Mouse (Mus musculus) CH12.LX (cell line): ENCODE results near the gene Rreb1. TPM values are rescaled to one million over a fixed set of nuclear protein-coding genes. Genes with fewer than 3 reads are reported as not detected.
A peak's percentile ranks its signal among the peaks of the same experiment; 100 is the strongest.

Experiments used
- DNase-seq: peaks from one replicate; pipeline ENCODE4 v3.0.0-alpha.2; 2013; ENCODE audit errors: extremely low read depth
- H3K27ac ChIP-seq: 2 replicates; pipeline ENCODE4 v1.5.1; 2012; ENCODE audit warnings: low read depth, mild to moderate bottlenecking, control low read depth, moderate library complexity; ENCODE audit not compliant: insufficient read depth
- H3K27me3 ChIP-seq: replicated peaks from 2 replicates; pipeline ENCODE3; 2012; ENCODE audit warnings: inconsistent platforms
- H3K36me3 ChIP-seq, 2 experiments: replicated peaks in 1 of 2; 2 replicates each; pipeline versions ENCODE3 to v1.6.1; 2012; ENCODE audit warnings: inconsistent platforms in 1 of 2, low read length in 1 of 2, mild to moderate bottlenecking in 1 of 2, mixed read lengths in 1 of 2, moderate library complexity in 1 of 2; ENCODE audit not compliant: control insufficient read depth in 1 of 2, insufficient read depth in 1 of 2
- H3K4me1 ChIP-seq, 2 experiments: 2 replicates each; pipeline ENCODE4 v1.6.1; 2012; ENCODE audit warnings: inconsistent platforms in 1 of 2, moderate library complexity in 1 of 2; ENCODE audit not compliant: insufficient read depth in 2 of 2, control insufficient read depth in 1 of 2
- H3K4me2 ChIP-seq: 2 replicates; pipeline ENCODE4 v1.6.1; 2012; ENCODE audit warnings: low read depth, mild to moderate bottlenecking, control low read depth; ENCODE audit not compliant: poor library complexity, insufficient read depth, severe bottlenecking
- H3K4me3 ChIP-seq, 3 experiments: fragments of 150-350 bp in 1 of 3; sonication (generic) in 1 of 3; replicated peaks in 1 of 3; 2 replicates each; pipeline versions ENCODE3 to v1.5.1; 2011 to 2012; ENCODE audit warnings: low read depth in 2 of 3, low read length in 2 of 3, mild to moderate bottlenecking in 2 of 3, moderate library complexity in 2 of 3, control low read depth in 1 of 3, improper control_type of control experiment in 1 of 3, inconsistent platforms in 1 of 3, mixed read lengths in 1 of 3; ENCODE audit not compliant: poor library complexity in 1 of 3
- H3K79me2 ChIP-seq: replicated peaks from 2 replicates; pipeline ENCODE4 v1.6.1; 2012; ENCODE audit warnings: mild to moderate bottlenecking, moderate library complexity; ENCODE audit not compliant: control insufficient read depth, poor library complexity, insufficient read depth, severe bottlenecking; ENCODE audit errors: extremely low read depth
- H3K9ac ChIP-seq: 2 replicates; pipeline ENCODE4 v1.6.1; 2012; ENCODE audit warnings: low read depth, mild to moderate bottlenecking, control low read depth, moderate library complexity; ENCODE audit not compliant: insufficient read depth
- H3K9me3 ChIP-seq: replicated peaks from 2 replicates; pipeline ENCODE3; 2012; ENCODE audit warnings: low read length, inconsistent platforms, mixed read lengths
- BHLHE40 ChIP-seq: IDR thresholded peaks from 2 replicates; pipeline ENCODE4 v1.6.1; 2011; ENCODE audit warnings: mild to moderate bottlenecking, low read depth, low read length, improper control_type of control experiment
- CHD1 ChIP-seq: IDR thresholded peaks from 2 replicates; pipeline ENCODE4 v1.6.1; 2012; ENCODE audit warnings: low read depth, low read length, improper control_type of control experiment, inconsistent platforms
- CHD2 ChIP-seq: IDR thresholded peaks from 2 replicates; pipeline ENCODE4 v1.6.1; 2011; ENCODE audit warnings: low read length, improper control_type of control experiment
- E2F4 ChIP-seq: IDR thresholded peaks from 2 replicates; pipeline ENCODE4 v1.6.1; 2011; ENCODE audit warnings: low read depth, low read length, improper control_type of control experiment; ENCODE audit not compliant: insufficient replicate concordance
- ELF1 ChIP-seq: IDR thresholded peaks from 2 replicates; pipeline ENCODE4 v1.6.1; 2014; ENCODE audit warnings: low read depth, mild to moderate bottlenecking, inconsistent platforms, low read length, improper control_type of control experiment
- EP300 ChIP-seq: IDR thresholded peaks from 2 replicates; pipeline ENCODE4 v1.6.1; 2011; ENCODE audit warnings: low read length, improper control_type of control experiment
- ETS1 ChIP-seq: conservative IDR thresholded peaks from 2 replicates; pipeline ENCODE4 v1.6.1; 2012; ENCODE audit warnings: low read depth, mild to moderate bottlenecking, inconsistent platforms, low read length, improper control_type of control experiment, moderate library complexity
- HCFC1 ChIP-seq: IDR thresholded peaks from 2 replicates; pipeline ENCODE4 v1.6.1; 2012; ENCODE audit warnings: low read depth, mild to moderate bottlenecking, inconsistent platforms, low read length, improper control_type of control experiment
- IRF4 ChIP-seq: IDR thresholded peaks from 2 replicates; pipeline ENCODE4 v1.6.1; 2014; ENCODE audit warnings: low read depth, mild to moderate bottlenecking, inconsistent platforms, low read length, improper control_type of control experiment
- JUN ChIP-seq: IDR thresholded peaks from 2 replicates; pipeline ENCODE4 v1.6.1; 2011; ENCODE audit warnings: low read depth, mild to moderate bottlenecking, low read length, improper control_type of control experiment, moderate library complexity; ENCODE audit not compliant: insufficient read depth
- JUND ChIP-seq: conservative IDR thresholded peaks from 2 replicates; pipeline ENCODE4 v1.6.1; 2011; ENCODE audit warnings: low read depth, low read length, improper control_type of control experiment
- KAT2A ChIP-seq: IDR thresholded peaks from 2 replicates; pipeline ENCODE4 v1.6.1; 2012; ENCODE audit warnings: low read length, improper control_type of control experiment, inconsistent platforms; ENCODE audit not compliant: insufficient replicate concordance
- MAFK ChIP-seq: IDR thresholded peaks from 2 replicates; pipeline ENCODE4 v1.6.1; 2011; ENCODE audit warnings: low read length, improper control_type of control experiment; ENCODE audit not compliant: insufficient replicate concordance
- MAZ ChIP-seq: IDR thresholded peaks from 2 replicates; pipeline ENCODE4 v1.6.1; 2012; ENCODE audit warnings: low read depth, mild to moderate bottlenecking, inconsistent platforms, low read length, improper control_type of control experiment, moderate library complexity
- MXI1 ChIP-seq: IDR thresholded peaks from 2 replicates; pipeline ENCODE4 v1.6.1; 2011; ENCODE audit warnings: mild to moderate bottlenecking, low read depth, low read length, improper control_type of control experiment
- MYC ChIP-seq: IDR thresholded peaks from 2 replicates; pipeline ENCODE4 v1.6.1; 2011; ENCODE audit warnings: low read depth, mild to moderate bottlenecking, improper control_type of control experiment, low read length
- NELFE ChIP-seq: IDR thresholded peaks from 2 replicates; pipeline ENCODE4 v1.6.1; 2011; ENCODE audit warnings: low read depth, low read length, improper control_type of control experiment
- NRF1 ChIP-seq: IDR thresholded peaks from 2 replicates; pipeline ENCODE4 v1.6.1; 2014; ENCODE audit warnings: low read depth, mild to moderate bottlenecking, inconsistent platforms, low read length, improper control_type of control experiment, moderate library complexity
- POLR2A ChIP-seq: IDR thresholded peaks from 2 replicates; pipeline ENCODE4 v1.6.1; 2011; ENCODE audit warnings: low read depth, mild to moderate bottlenecking, improper control_type of control experiment, low read length
- POLR2AphosphoS2 ChIP-seq: IDR thresholded peaks from 2 replicates; pipeline ENCODE4 v1.6.1; 2011; ENCODE audit warnings: low read depth, low read length, improper control_type of control experiment
- RCOR1 ChIP-seq: conservative IDR thresholded peaks from 2 replicates; pipeline ENCODE4 v1.6.1; 2012; ENCODE audit warnings: low read depth, mild to moderate bottlenecking, inconsistent platforms, low read length, improper control_type of control experiment
- SIN3A ChIP-seq: IDR thresholded peaks from 2 replicates; pipeline ENCODE4 v1.6.1; 2012; ENCODE audit warnings: low read length, improper control_type of control experiment, inconsistent platforms
- SMC3 ChIP-seq: IDR thresholded peaks from 2 replicates; pipeline ENCODE4 v1.6.1; 2011; ENCODE audit warnings: low read depth, low read length, improper control_type of control experiment
- TBP ChIP-seq: conservative IDR thresholded peaks from 2 replicates; pipeline ENCODE4 v1.6.1; 2011; ENCODE audit warnings: low read depth, low read length, improper control_type of control experiment
- TCF12 ChIP-seq: IDR thresholded peaks from 2 replicates; pipeline ENCODE4 v1.6.1; 2014; ENCODE audit warnings: low read depth, mild to moderate bottlenecking, inconsistent platforms, low read length, improper control_type of control experiment
- UBTF ChIP-seq: IDR thresholded peaks from 2 replicates; pipeline ENCODE4 v1.6.1; 2012; ENCODE audit warnings: low read depth, mild to moderate bottlenecking, inconsistent platforms, low read length, improper control_type of control experiment, moderate library complexity
- USF1 ChIP-seq: IDR thresholded peaks from 2 replicates; pipeline ENCODE4 v1.6.1; 2014; ENCODE audit warnings: low read depth, mild to moderate bottlenecking, inconsistent platforms, low read length, improper control_type of control experiment
- ZKSCAN1 ChIP-seq: IDR thresholded peaks from 2 replicates; pipeline ENCODE4 v1.6.1; 2012; ENCODE audit warnings: low read depth, inconsistent platforms, low read length, improper control_type of control experiment, borderline replicate concordance
- ZMIZ1 ChIP-seq: IDR thresholded peaks from 2 replicates; pipeline ENCODE4 v1.6.1; 2012; ENCODE audit warnings: low read depth, mild to moderate bottlenecking, inconsistent platforms, low read length, improper control_type of control experiment
- ZNF384 ChIP-seq: IDR thresholded peaks from 2 replicates; pipeline ENCODE4 v1.6.1; 2012; ENCODE audit warnings: low read depth, low read length, improper control_type of control experiment, inconsistent platforms
- dilution Hi-C: fragments of 300-500 bp; cut with MboI; formaldehyde crosslinking; loops from 2 replicates; pipeline ENCODE4 v1.14.3; 2020; ENCODE audit warnings: low sequenced_read_pairs; ENCODE audit not compliant: extremely low pct_unique_long_range_greater_than_20kb, extremely low pct_ligation_motif_present
- in situ Hi-C: fragments of 300-500 bp; cut with MboI; formaldehyde crosslinking; loops from 3 replicates; pipeline ENCODE4 v1.14.3; 2019; ENCODE audit warnings: low sequenced_read_pairs, low pct_ligation_motif_present, low pct_unique_long_range_greater_than_20kb, mixed read lengths
- polyA plus RNA-seq: library from polyadenylated mRNA; unstranded; fragments of >175 nt; gene quantifications from 2 replicates; pipeline ENCODE4 v1.2.1, GENCODE M21; 2012; ENCODE audit warnings: low read depth; ENCODE audit not compliant: insufficient read length
- total RNA-seq, 2 experiments: library from RNA; depleted of rRNA; stranded (reverse); fragments of 300-350 nt in 1 of 2; fragments of >200 nt in 1 of 2; gene quantifications; 2 replicates each; pipeline ENCODE4 v1.2.3; 2012 to 2014

The Rreb1 gene
- total and polyA plus RNA-seq, 3 experiments, result 1.0 to 10.2 (median 5.3) TPM

DNA sequence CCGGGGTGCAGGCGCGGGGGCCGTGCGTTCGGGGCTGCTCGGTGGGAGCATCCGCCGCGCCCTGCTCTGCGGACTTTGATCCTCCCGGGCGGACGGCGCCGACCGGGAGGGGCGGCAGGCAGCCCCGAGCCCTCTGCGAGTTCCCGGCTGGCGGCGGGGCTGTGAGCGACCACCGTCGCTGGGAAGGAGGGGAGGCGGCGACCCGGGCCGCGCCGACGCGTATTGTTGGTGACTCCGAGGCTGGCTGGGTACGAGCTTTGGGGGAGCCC, 48.7 kb downstream of the Rreb1 start:
- in situ Hi-C loops, result no loop called here
- Histone ChIP-seq H3K9ac (peak overlapping the region; percentile 82), H3K4me3 (peak overlapping the region; percentile 58 to 93 (median 78)), H3K4me1 (peaks cover 8 to 50% of the 10 kb centered on the region in 2 experiments), H3K4me2 (no peak overlapping the region), H3K36me3 (no peaks in the 10 kb centered on the region), H3K79me2 (peaks cover 38% of the 10 kb centered on the region), H3K9me3 (no peaks in the 10 kb centered on the region), H3K27ac (peak overlapping the region; percentile 24; the same call in 1 of the 2 replicates), H3K27me3 (no peaks in the 10 kb centered on the region)
- no peak for DNase-seq
- 0 out of 2 replicates have a peak, but pooled peaks have one; percentile 13 for TF ChIP-seq POLR2A
- no peak for TF ChIP-seq E2F4
- no peak for TF ChIP-seq IRF4
- no peak for TF ChIP-seq MAZ
- no peak for TF ChIP-seq ZNF384
- TF ChIP-seq UBTF, result no peak
- dilution Hi-C loops, result no loop called here

DNA sequence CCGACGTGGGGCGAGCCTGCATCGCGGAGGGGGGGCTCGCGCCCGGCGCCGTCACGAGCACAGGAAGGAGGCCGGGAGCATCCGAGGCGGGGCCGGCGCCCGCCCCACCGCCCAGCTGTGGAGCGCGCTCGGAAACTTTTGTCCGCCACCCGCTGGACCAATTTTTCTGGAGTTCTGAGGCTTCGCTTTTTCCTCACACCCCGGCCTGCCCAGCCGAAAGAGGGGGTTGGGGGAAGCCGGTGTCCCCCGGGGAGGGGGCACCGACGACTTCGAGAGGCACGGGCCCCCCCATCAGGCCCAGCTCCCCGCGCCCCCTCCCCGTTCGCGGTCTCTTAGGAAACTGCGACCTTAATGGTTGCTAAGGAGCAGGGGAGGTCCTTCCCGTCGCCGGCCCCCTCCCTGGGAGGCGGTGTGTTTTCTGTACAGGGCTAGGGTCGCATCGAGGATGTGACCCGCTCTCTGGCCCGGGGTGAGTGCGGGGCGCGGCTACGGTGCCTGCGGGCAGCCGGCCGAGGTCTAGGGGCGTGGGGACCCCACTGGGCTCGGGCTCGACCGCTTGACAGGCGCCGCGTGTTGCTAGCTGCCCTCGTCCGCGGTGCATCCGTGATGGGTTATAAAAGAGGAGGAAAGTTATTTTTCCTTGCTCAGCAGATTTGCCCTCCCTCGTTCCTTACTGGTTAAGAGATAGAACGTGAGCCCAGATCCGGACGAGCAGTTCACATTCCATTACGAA, 49.2 kb downstream of the Rreb1 start:
- Histone ChIP-seq H3K9ac (peak overlapping the region; percentile 82), H3K4me2 (peak overlapping the region; percentile 80), H3K27me3 (no peaks in the 10 kb centered on the region), H3K79me2 (peaks cover 43% of the 10 kb centered on the region), H3K27ac (peak overlapping the region; percentile 24; the same call in 1 of the 2 replicates), H3K9me3 (no peaks in the 10 kb centered on the region), H3K36me3 (no peaks in the 10 kb centered on the region), H3K4me3 (peak overlapping the region; percentile 58 to 93 (median 78)), H3K4me1 (peaks cover 10 to 55% of the 10 kb centered on the region in 2 experiments)
- peak; percentile 42 for DNase-seq
- in situ Hi-C loops, result no loop called here
- dilution Hi-C loops, result no loop called here
- TF ChIP-seq E2F4 (no peak), SIN3A (peak; percentile 63; the same call in 1 of the 2 replicates), MYC (no peak), ZKSCAN1 (no peak), CHD2 (no peak), HCFC1 (no peak; the same call in 1 of the 2 replicates), POLR2A (0 out of 2 replicates have a peak, but pooled peaks have one; percentile 8), BHLHE40 (peak; percentile 85), TBP (no peak), ELF1 (peak; percentile 14; the same call in 1 of the 2 replicates), KAT2A (no peak), UBTF (peak; percentile 52; the same call in 1 of the 2 replicates), EP300 (no peak), MXI1 (peak; percentile 39; the same call in 1 of the 2 replicates), MAZ (peak; percentile 46), CHD1 (0 out of 2 replicates have a peak, but pooled peaks have one; percentile 15), POLR2AphosphoS2 (no peak), NELFE (no peak), ETS1 (peak; percentile 26; the same call in 1 of the 2 replicates), NRF1 (no peak), ZNF384 (no peak), ZMIZ1 (0 out of 2 replicates have a peak, but pooled peaks have one; percentile 40), IRF4 (peak; percentile 22; the same call in 1 of the 2 replicates), USF1 (no peak), TCF12 (0 out of 2 replicates have a peak, but pooled peaks have one; percentile 22), JUN (no peak), JUND (no peak), RCOR1 (no peak), MAFK (peak; percentile 89), SMC3 (no peak)
